Mouse (Mus musculus) kidney, postnatal 0 days (tissue): ENCODE data around the gene Usp6nl. TPM values are rescaled to one million over a fixed set of nuclear protein-coding genes. Genes with fewer than 3 reads are reported as not detected.

ENCODE experiments used
- ATAC-seq: fragments of 200-750 bp; cut with Nextera tagmentation; replicated peaks from 2 replicates; pipeline ENCODE4 v1.8.0; 2017; ENCODE audit warnings: low read depth, moderate number of reproducible peaks, moderate TSS enrichment, moderate library complexity; ENCODE audit not compliant: low FRiP score
- DNase-seq: peaks from one replicate; pipeline ENCODE4 v3.0.0-alpha.2; 2016; ENCODE audit warnings: low spot score
- H3K27ac ChIP-seq: fragments of 300-500 bp; sonication (generic); 2 replicates; pipeline ENCODE4 v1.5.1; 2014; ENCODE audit warnings: mild to moderate bottlenecking
- H3K27me3 ChIP-seq: fragments of 300-500 bp; sonication (generic); 2 replicates; pipeline ENCODE4 v1.6.1; 2014; ENCODE audit warnings: low read length, mixed read lengths; ENCODE audit not compliant: insufficient read depth
- H3K36me3 ChIP-seq: fragments of 300-500 bp; sonication (generic); 2 replicates; pipeline ENCODE4 v1.6.1; 2014; ENCODE audit warnings: low read length, mixed read lengths; ENCODE audit not compliant: insufficient read depth
- H3K4me1 ChIP-seq: fragments of 300-500 bp; sonication (generic); replicated peaks from 2 replicates; pipeline ENCODE4 v1.6.1; 2014; ENCODE audit warnings: antibody characterized with exemption, low read length, mixed read lengths; ENCODE audit not compliant: insufficient read depth
- H3K4me2 ChIP-seq: fragments of 300-500 bp; sonication (generic); 2 replicates; pipeline ENCODE4 v1.6.1; 2014; ENCODE audit warnings: mild to moderate bottlenecking, low read length, moderate library complexity, mixed read lengths
- H3K4me3 ChIP-seq: fragments of 300-500 bp; sonication (generic); replicated peaks from 2 replicates; pipeline ENCODE4 v1.5.1; 2014; ENCODE audit warnings: low read depth, low read length
- H3K9ac ChIP-seq: fragments of 300-500 bp; sonication (generic); 2 replicates; pipeline ENCODE4 v1.6.1; 2014; ENCODE audit warnings: low read depth, low read length
- H3K9me3 ChIP-seq: fragments of 300-500 bp; sonication (generic); replicated peaks from 2 replicates; pipeline ENCODE4 v1.6.1; 2016; ENCODE audit warnings: low read length, inconsistent platforms, mixed read lengths
- CTCF ChIP-seq: IDR thresholded peaks from 2 replicates; pipeline ENCODE4 v1.5.1; 2016; ENCODE audit warnings: antibody characterized with exemption, low read depth, mild to moderate bottlenecking, moderate library complexity
- WGBS: fragments of 180-500 bp; shearing (Covaris S2); extraction: QIAGEN DNeasy Blood & Tissue Kit; methylation state at CpG from one replicate; pipeline ENCODE4 v1.1.7; 2014; 5-methylcytosine and 5-hydroxymethylcytosine counted together
- polyA plus RNA-seq: library from polyadenylated mRNA; unstranded; fragments of >200 nt; fragmentation: Nextera tagmentation; extraction: Ambion mirVana; gene quantifications from 2 replicates; pipeline ENCODE4 v1.2.1, GENCODE M21; 2015

Usp6nl gene
- polyA plus RNA-seq, 1 experiment from 2014 or later, result 9.8 TPM

DNA sequence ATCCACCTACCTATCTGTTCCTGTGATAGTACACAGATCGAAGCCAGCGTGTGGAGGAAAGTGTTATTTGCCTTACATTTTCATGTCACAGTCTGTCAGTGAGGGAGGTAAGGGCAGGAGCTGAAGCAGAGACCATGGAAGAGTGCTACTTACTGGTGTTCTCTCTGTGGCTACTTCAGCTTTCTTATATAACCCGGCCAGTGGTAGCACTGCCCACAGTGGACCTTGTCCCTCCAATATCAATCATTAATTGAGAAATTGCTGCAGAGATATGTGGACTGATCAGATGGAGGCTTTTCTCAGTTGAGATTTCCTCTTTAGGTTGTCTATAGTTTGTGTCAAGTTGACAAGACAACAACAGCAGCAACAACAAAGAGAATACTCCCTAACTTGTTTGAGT, 66.7 kb downstream of the Usp6nl start:
- Histone ChIP-seq H3K4me1 (no peaks in the 10 kb centered on the region), H3K36me3 (no peaks in the 10 kb centered on the region), H3K4me3 (no peak overlapping the region), H3K27me3 (no peaks in the 10 kb centered on the region), H3K4me2 (no peak overlapping the region), H3K27ac (no peak overlapping the region), H3K9ac (no peak overlapping the region), H3K9me3 (no peaks in the 10 kb centered on the region)
- ATAC-seq (peak; percentile 63), DNase-seq (no peak)
- 89% methylated on average over 3 of the region's 3 CpGs for WGBS
- no peak for TF ChIP-seq CTCF

DNA sequence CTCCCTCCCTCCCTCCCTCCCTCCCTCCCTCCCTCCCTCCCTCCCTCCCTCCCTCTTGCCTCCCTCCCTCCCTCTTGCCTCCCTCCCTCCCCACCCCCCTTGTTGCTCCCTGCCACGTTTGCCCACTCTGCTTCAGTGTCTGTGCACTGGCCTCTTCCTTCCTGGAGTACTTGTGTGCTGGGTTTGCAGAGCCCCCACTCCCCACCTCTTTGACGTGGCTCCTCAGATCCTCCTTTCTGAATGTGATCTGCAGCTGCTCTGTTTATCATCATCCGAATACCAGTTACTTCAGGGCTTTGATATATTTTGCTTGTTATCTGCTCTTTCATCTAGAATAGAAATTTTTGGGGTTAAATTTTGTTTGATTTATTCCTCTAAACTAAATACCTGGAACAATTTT, 68.8 kb downstream of the Usp6nl start:
- ATAC-seq (no peak), DNase-seq (no peak)
- Histone ChIP-seq H3K36me3 (no peaks in the 10 kb centered on the region), H3K27ac (no peak overlapping the region), H3K27me3 (no peaks in the 10 kb centered on the region), H3K9me3 (no peaks in the 10 kb centered on the region), H3K9ac (no peak overlapping the region), H3K4me1 (peaks cover 5% of the 10 kb centered on the region), H3K4me2 (no peak overlapping the region), H3K4me3 (no peak overlapping the region)
- TF ChIP-seq CTCF, result no peak
- 68% methylated on average over 2 of the region's 3 CpGs for WGBS

GRCm38 (mm10) chr2:6391940-6392339, 69.5 kb downstream of the Usp6nl start:
- WGBS, result 91% methylated on average over 6 of the region's 6 CpGs
- no peaks in the 10 kb centered on the region for H3K9me3 ChIP-seq
- H3K4me3 ChIP-seq, result no peak overlapping the region
- H3K27me3 ChIP-seq, result no peaks in the 10 kb centered on the region
- no peak overlapping the region for H3K4me2 ChIP-seq
- ATAC-seq (no peak), DNase-seq (no peak)
- no peak overlapping the region for H3K9ac ChIP-seq
- H3K27ac ChIP-seq, result no peak overlapping the region
- H3K36me3 ChIP-seq, result no peaks in the 10 kb centered on the region
- TF ChIP-seq CTCF, result no peak
- H3K4me1 ChIP-seq, result peaks cover 10% of the 10 kb centered on the region

DNA sequence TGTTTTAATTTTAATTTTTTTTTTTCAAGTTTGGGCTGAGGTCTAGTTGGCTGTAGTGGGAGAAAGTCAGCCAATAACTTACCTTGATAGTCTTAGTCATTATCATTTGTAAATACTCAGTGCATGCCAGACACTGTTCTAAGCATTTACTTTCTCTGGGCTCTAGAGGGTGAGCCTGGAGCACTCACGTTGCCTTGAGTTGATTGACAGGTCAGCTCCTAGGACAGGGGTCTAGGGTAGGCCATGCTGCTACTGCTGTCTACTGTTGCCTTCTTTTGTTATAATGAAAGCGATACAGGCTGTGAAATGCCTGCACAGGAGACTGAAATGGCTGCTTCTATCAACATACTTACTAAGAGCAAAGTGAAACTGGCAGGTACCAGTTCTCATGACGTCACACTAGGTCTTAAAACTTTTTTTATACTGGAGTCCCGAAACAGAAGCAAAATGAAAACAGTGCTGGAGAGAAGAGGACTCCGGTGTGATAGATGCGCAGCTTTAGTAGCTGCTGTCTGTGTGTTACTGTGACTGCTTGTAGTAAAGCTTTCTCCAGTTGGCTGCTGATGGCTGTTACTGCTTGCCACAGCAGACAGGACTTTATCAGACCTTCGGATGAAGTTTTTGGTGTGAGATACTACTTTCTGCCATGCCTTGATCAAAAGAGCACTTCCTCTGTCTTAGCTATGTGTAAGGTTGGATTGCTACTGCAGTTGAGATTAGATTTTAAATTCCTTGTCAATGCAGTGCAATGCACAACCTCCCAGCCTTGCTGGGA, 73.6 kb downstream of the Usp6nl start:
- no peak overlapping the region for H3K4me2 ChIP-seq
- TF ChIP-seq CTCF, result no peak
- H3K27me3 ChIP-seq, result no peaks in the 10 kb centered on the region
- H3K27ac ChIP-seq, result 0 out of 2 replicates have a peak overlapping the region, but pooled peaks have one; percentile 13
- no peak for ATAC-seq
- H3K9ac ChIP-seq, result no peak overlapping the region
- WGBS, result 71% methylated on average over 7 of the region's 7 CpGs
- no peaks in the 10 kb centered on the region for H3K9me3 ChIP-seq
- peaks cover 10% of the 10 kb centered on the region for H3K4me1 ChIP-seq
- DNase-seq, result no peak
- H3K4me3 ChIP-seq, result no peak overlapping the region
- no peaks in the 10 kb centered on the region for H3K36me3 ChIP-seq

DNA sequence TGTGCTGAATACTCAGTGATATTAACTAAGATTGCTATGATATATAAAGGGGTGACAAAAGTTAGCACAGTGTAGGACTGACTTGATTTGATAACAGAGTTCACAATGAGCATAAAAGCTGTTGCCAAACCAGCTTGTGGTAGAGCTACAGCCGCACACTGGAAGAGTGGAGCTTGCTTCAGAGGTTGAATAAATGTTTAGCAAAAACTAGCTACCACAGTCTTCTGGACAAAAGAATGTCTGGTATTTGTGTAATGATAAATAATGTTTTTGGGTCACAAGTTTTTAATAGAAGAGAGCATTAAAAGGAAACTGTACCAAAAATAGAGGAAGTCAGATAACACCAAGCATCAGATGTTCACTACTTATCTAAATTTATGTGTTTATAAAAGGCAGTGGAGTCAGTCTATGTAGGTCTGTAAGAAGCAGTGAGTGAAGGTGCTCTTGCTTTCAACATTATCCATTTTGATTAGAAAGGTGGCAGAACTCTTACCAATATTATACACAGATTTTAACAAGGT, 74.2 kb downstream of the Usp6nl start:
- no peak overlapping the region for H3K4me2 ChIP-seq
- 55% methylated on average over 1 of the region's 1 CpGs for WGBS
- H3K9ac ChIP-seq, result no peak overlapping the region
- 0 out of 2 replicates have a peak overlapping the region, but pooled peaks have one; percentile 13 for H3K27ac ChIP-seq
- no peaks in the 10 kb centered on the region for H3K27me3 ChIP-seq
- peaks cover 10% of the 10 kb centered on the region for H3K4me1 ChIP-seq
- no peak overlapping the region for H3K4me3 ChIP-seq
- H3K9me3 ChIP-seq, result no peaks in the 10 kb centered on the region
- ATAC-seq (no peak), DNase-seq (peak; percentile 66)
- no peak for TF ChIP-seq CTCF
- H3K36me3 ChIP-seq, result no peaks in the 10 kb centered on the region

DNA sequence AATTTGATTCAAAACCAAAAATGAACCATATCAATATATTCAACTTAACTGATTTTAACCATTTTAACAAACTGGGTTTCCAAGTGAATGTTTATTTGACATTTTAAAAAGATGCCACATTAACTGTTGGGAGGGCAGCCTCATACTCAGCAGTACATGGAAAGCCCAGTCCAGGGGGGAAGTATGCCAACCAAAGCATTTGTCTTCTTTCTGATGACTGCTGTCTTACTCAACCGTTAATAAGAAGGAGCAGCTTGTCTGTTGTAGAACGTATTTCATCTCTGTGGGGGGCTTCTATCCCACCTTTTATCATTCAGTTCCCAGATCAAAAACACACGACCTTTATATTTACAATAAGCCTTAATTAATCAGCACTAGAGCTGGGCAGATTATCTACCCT, 74.7 kb downstream of the Usp6nl start:
- H3K36me3 ChIP-seq, result no peaks in the 10 kb centered on the region
- no peak for TF ChIP-seq CTCF
- ATAC-seq, result no peak

More for the DNA sequence above, 74.7 kb downstream of the Usp6nl start:
- Histone ChIP-seq H3K4me2 (no peak overlapping the region), H3K27me3 (no peaks in the 10 kb centered on the region), H3K9ac (no peak overlapping the region), H3K9me3 (no peaks in the 10 kb centered on the region), H3K27ac (no peak overlapping the region), H3K4me1 (peaks cover 10% of the 10 kb centered on the region), H3K4me3 (no peak overlapping the region)
- DNase-seq, result no peak
- 72% methylated on average over 3 of the region's 3 CpGs for WGBS
